Mouse (Mus musculus): ENCODE measurements around the gene Agk.

Agk gene

DNA sequence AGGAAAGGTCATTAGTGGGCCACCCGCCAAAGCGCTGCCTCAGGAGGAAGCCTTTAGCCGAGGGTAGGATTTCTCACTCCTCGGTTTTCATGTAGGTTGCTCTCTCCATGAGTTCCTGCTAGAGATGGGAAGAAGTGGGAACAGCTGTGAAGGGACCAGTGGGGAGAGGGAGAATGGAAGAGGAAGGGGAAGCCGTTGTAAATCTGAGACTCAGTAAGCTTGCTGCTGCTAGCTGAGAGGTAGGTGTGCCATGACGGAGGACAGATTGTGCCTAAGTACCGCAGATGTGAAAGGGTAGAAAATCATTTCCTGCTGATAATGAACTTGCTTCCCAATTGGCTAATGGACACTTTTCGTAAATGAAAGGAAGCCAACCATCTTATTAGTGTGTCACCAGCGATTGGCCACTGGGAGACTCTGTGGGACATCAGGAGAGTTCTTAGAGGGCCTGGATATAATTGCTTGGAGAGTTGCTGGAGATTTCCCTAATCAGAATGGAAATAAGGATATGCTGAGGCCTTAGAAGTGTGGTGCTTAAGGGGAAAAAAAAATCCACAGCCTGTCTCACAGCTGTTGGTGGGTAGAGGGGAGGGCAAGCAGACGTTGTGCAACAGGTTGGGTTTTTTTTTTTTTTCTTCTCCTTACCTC is 118.4 kb downstream of the Agk start:
- no peak for DNase-seq (ENCODE audit: low read depth, low spot score)
